Mouse (Mus musculus): Measurements from ENCODE around the gene Enthd1.

The Enthd1 gene

GRCm38 (mm10) chr15:80490151-80490550 lies 74.8 kb downstream of the Enthd1 start:
- in situ Hi-C loops (cut with MboI, MseI) = no loop called here

GRCm38 (mm10) chr15:80488658-80489057 lies 76.3 kb downstream of the Enthd1 start:
- in situ Hi-C loops (cut with MboI, MseI) = no loop called here

GRCm38 (mm10) chr15:80485601-80486000 lies 79.4 kb downstream of the Enthd1 start:
- in situ Hi-C loops (cut with MboI, MseI) = no loop called here

DNA sequence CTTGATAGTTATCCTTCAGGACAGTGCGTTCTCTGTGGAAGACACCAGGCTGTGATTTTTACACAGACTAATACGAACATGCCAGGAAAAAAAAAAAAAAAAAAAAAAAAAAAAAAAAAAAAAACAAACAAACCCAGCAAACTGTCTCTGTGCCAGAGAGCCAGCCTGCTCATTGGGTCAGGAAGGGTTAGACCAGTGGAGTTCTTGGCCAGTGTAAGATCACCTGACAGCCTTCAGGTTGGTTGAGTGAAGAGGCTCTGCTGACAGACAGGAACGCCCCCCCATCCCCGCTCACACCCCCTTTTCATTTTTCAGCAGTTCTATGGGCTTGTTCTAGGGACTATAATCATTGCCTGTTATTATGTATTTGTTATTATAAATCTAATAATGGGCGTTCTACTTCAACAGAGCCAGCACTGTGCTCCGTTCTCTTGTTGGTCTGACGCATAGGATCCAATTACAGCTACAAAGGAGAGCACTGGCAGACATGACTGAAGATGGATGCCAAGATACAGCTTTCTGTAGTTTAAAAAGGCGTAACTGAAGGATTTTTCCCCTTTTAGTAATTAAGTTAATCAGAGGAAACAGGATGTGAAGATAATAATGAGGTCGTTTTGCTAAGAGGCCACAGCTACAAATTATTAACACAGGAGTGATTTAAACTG lies 81.8 kb downstream of the Enthd1 start:
- in situ Hi-C loops (cut with MboI, MseI) = no loop called here

GRCm38 (mm10) chr15:80482348-80482747 lies 82.6 kb downstream of the Enthd1 start:
- in situ Hi-C loops (cut with MboI, MseI) = no loop called here

DNA sequence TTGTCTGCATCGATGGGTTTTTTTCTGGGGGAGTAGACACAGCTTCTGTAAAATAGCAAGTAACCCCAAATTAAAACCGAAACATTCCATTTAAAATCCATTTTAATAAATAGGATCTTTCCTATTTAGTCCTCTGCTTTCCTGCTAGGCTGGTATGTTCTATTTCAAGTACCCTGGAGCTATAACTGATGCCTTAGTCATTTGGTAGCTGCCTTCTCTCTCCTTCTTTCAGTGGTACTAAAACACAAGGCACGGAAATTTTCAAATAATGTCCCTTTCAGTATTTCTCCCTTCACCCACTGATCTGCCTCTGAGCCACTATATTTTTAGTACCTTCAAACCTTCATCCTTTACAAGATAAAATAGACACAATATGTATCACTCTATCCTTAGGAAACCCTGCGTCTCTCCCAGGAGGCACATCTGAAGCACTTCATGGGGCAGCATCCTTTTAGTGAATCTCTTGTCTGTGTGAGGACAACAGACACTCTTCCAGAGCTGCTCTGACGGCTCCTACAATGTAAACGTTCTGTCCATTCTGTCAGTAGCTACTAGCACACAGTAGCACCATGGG lies 90.4 kb downstream of the Enthd1 start:
- in situ Hi-C loops (cut with MboI, MseI) = no loop called here

DNA sequence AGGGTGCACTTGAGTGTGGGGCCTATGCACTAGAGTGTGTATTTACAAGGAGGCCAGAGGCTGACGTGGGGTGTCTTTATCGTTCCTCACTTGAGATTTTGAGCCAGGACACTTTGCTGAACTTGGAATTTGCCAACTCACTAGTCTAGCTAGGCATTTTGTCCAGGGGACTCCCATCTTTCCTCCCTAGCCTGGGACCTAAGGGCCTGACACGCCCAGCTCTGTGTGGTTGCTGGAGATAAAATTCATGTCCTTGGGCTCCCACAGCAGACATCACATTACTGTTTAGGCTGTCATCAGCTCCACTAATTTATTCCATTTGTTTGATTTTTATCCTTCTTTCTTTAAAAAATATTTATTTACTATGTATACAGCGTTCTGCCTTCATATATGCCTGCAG lies 97.1 kb downstream of the Enthd1 start:
- in situ Hi-C loops (cut with MboI, MseI) = no loop called here

DNA sequence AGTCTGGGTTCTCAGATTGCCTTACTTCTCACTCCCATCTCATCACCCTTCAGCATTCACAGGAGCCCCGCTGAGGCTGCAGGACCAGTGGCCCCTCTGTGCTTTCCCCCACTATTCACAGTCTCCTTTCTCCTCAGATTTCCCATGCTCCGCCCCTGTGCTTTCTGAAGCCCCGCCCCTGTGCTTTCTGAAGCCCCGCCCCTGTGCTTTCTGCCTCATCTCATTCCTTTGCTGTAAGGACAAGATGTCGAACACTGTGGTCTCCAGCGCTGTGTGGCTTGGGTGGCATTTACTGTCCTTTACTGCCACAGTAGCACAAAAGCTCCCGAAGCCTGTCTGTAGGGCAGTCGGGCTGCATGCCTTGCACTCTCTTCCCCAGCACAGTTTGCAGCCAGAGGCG lies 102.8 kb downstream of the Enthd1 start:
- in situ Hi-C loops (cut with MboI, MseI) = no loop called here

DNA sequence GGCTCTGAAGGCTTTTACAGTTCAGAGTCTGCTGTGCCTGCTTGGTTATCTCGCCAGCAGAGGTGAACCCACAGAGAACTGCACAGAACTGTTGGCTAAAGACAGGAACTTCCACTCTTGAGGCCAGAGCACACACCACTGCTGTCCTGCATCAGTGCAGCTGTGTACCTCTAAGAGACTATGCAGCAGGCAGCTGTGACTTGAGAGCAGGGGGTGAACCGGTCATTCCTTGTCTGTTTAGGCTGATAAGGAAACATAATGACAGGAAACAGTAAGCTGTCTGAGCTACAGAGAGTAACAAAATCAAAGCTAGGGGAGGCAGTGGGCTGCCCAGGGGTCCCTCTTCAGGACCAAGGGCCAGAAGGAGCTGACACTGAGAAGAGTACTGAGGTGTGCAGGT lies 103.5 kb downstream of the Enthd1 start:
- in situ Hi-C loops (cut with MboI, MseI) = no loop called here

DNA sequence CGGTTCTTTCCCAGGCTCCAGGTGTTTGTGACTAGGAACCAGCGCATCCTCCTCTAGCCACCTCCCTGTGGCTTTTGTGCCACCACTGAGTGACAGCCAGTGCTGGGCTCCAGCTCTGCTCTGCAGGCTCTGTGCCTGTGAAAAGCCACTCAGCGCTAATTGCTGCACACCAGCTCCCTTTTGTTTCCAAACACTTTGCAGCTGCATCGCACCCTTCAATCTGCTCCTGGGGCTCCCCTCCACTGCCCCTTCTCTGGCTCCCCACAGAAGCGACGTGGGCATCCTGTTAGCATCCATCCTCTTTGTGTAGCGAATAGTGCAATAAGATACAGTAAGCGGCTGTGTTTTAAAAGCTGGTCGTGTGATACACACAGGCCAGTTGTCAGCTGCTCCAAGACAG lies 104.9 kb downstream of the Enthd1 start:
- in situ Hi-C loops (cut with MboI, MseI) = no loop called here

DNA sequence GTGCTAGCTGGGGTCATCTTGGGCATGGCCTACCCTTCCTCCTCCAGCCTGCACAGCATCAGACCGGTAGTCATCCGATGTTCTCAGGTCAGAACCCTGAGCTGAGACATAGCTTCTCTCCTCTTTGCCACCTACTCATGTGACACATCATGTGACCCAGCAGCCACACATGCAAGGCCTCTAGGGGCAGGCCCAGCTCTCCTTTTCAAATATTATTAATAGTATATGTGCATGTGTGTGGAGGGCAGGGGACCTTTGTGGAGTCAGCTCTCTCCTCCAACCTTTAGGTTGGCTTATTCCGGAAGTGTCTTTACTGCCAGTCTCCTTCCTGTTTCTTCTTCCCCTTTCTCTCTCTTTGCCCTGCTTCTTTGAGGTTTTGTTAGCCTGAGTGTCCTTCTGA lies 107.0 kb downstream of the Enthd1 start:
- in situ Hi-C loops (cut with MboI, MseI) = no loop called here

DNA sequence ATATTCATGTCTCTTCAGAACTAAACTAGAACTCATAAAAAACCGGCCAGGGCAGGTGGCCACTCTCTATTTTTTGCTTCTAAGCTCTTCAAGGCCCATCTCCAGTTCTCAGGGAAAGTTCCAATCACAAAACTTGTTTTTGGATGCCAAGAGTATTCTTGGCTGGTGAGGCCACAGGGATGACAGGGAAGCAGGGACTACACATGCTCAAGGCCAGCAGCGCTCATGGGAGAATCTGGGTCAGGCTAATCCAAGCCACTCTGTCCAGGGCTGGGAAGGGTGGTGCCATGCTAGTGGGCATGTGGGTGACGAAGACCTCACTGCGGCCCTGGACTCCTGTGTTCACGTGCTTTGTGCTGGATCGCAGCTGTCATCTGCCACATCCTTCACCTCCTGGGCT lies 110.5 kb downstream of the Enthd1 start:
- in situ Hi-C loops (cut with MboI, MseI) = no loop called here

GRCm38 (mm10) chr15:80452425-80452824 lies 112.5 kb downstream of the Enthd1 start:
- in situ Hi-C loops (cut with MboI, MseI) = no loop called here

DNA sequence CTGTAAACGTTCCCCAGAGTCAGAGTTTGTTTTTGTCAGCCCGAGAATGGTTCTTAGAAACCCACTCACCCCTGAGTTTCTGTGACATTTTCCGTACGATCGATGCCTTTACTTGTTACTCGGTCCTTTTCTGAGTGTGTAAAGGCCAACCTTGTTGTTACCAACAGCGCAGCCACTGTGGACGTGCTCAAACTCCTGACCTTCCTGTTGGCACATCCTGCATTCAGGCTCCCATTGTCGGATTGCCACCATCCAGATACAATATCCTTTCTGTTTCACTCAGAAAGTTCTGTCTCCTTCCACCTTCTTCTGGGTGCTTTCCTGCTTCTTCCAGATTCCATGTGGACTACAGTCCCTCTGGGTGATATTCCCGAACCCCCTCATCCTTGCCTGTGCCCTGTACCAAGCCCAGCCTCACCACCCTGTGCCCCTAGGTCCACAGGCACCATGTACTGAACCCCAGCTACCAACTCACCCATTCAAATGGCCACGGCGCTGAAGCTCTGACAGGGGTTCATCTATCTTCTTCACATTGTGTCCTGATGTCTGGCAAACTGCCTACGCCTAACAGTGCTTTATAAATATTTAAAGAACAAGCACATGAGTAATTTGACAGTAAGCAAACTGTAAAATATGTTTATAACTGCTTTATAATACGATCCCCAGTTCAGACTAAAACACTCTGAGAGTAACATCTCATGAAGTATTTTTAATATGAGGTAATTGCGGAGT lies 118.8 kb downstream of the Enthd1 start:
- in situ Hi-C loops (cut with MboI, MseI) = no loop called here

- in situ Hi-C loops (cut with MboI, MseI) = no loop called here
Measured at GRCm38 (mm10) chr15:80440195-80440594, 124.8 kb downstream of the Enthd1 start.

- in situ Hi-C loops (cut with MboI, MseI) = no loop called here
Measured at GRCm38 (mm10) chr15:80438423-80438822, 126.5 kb downstream of the Enthd1 start.

DNA sequence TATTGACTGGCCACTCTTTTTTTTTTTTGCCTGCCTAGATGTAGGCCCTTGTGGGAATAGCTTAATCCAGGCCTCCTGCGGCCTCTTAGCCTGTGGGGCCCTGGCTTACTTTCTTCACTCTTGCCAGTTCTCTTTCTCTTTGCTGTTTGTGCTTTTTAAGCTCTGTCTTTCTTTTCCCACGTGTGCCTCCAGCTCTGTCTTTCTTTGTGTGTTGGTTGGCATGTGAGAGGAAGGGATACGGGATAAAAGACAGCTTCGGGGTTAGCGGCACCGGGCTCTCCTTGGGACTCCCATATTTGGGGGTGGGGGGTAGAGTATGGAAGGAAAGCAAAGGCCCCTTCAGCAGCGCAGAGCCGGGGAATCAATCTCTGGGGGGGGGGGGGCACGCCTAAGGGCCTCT lies 127.0 kb downstream of the Enthd1 start:
- in situ Hi-C loops (cut with MboI, MseI) = no loop called here

DNA sequence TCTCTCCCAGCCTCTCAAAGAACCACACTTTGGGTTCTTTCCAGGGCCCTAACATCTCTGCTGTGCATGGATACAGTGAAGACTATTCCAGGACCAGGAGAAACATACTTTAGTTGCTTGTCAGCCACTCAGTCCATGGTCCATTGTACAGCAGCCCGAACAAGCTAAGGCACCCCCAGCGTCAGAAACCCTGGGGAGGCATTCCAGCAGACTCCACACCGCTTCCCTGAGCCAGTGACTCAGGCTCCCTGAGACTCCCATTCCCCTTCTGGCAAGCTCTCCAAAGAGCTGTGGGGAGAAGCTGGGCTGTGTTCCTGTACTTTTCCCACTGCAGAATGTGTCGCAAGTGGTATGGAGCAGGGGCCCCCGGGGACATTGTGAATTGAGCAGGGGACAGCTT lies 128.0 kb downstream of the Enthd1 start:
- in situ Hi-C loops (cut with MboI, MseI) = no loop called here

- in situ Hi-C loops (cut with MboI, MseI) = no loop called here
Measured at GRCm38 (mm10) chr15:80430324-80430723, 134.6 kb downstream of the Enthd1 start.

GRCm38 (mm10) chr15:80418146-80418545 lies 146.8 kb downstream of the Enthd1 start:
- in situ Hi-C loops (cut with MboI, MseI) = loop anchor here (5.0 kb wide), 1 partner anchor 71 kb away; no protein-coding TSS in a partner anchor

DNA sequence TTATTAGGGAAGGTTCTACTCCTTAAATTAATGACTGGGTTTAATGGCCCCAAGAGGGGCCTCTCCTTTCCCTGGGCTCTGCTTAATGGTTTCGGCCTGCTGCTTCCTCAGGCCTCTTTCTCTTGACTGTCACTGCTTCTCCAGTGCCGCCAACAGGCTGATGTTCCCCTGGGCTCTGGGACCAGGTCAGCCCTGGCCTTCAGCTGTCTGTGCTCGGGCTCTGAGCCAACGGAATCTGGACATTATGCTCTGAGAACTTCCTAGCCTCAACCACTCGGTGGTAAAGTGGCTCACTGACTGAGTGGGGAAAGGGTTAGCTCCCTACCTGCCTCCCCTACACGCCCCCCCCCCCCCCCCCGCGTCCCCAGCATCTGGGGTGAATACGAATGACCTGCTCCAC lies 147.9 kb downstream of the Enthd1 start:
- in situ Hi-C loops (cut with MboI, MseI) = loop anchor here (5.0 kb wide), 1 partner anchor 70 kb away; no protein-coding TSS in a partner anchor

- in situ Hi-C loops (cut with MboI, MseI) = loop anchor here (5.0 kb wide), 1 partner anchor 68 kb away; no protein-coding TSS in a partner anchor
Measured at GRCm38 (mm10) chr15:80415132-80415531, 149.8 kb downstream of the Enthd1 start.

Measured in T-helper 1 cell (primary cell).